Mouse (Mus musculus) left cerebral cortex, postnatal 14 days (tissue): ENCODE data around the gene Rhof. TPM values are rescaled to one million over a fixed set of nuclear protein-coding genes. Genes with fewer than 3 reads are reported as not detected.

Source experiments
- DNase-seq, 2 experiments: peaks; one replicate each; pipeline ENCODE4 v3.0.0; 2021 to 2022; ENCODE audit warnings: low spot score in 2 of 2, mixed read lengths in 1 of 2
- intact Hi-C: fragments of 180-260 bp; cut with DNase I; formaldehyde crosslinking; loops from one replicate; pipeline ENCODE4 v1.15.1; 2025
- long read RNA-seq, 2 experiments: library from polyadenylated mRNA; stranded (forward); transcript quantifications; one replicate each; pipeline ENCODE4 v2.0.0; 2021
- total RNA-seq, 2 experiments: library from RNA; stranded (reverse); gene quantifications; 2 replicates each; pipeline ENCODE4 v1.2.3; 2021

Rhof gene
- total RNA-seq = 10 to 100 TPM; 54.3 to 56.3 TPM
- long read RNA-seq, experiment 1, transcript Rhof-201 (5 exons, 2,208 nt) = major isoform, 86 of 94 reads
- long read RNA-seq, experiment 1, partial matches to known transcripts = 0 of 94 reads
- long read RNA-seq, experiment 1, other reads (novel, unspliced or antisense) = 8 of 94 reads
- long read RNA-seq, experiment 2, transcript Rhof-201 (5 exons, 2,208 nt) = major isoform, 86 of 94 reads
- long read RNA-seq, experiment 2, partial matches to known transcripts = 7 of 94 reads
- long read RNA-seq, experiment 2, other reads (novel, unspliced or antisense) = 1 of 94 reads

DNA sequence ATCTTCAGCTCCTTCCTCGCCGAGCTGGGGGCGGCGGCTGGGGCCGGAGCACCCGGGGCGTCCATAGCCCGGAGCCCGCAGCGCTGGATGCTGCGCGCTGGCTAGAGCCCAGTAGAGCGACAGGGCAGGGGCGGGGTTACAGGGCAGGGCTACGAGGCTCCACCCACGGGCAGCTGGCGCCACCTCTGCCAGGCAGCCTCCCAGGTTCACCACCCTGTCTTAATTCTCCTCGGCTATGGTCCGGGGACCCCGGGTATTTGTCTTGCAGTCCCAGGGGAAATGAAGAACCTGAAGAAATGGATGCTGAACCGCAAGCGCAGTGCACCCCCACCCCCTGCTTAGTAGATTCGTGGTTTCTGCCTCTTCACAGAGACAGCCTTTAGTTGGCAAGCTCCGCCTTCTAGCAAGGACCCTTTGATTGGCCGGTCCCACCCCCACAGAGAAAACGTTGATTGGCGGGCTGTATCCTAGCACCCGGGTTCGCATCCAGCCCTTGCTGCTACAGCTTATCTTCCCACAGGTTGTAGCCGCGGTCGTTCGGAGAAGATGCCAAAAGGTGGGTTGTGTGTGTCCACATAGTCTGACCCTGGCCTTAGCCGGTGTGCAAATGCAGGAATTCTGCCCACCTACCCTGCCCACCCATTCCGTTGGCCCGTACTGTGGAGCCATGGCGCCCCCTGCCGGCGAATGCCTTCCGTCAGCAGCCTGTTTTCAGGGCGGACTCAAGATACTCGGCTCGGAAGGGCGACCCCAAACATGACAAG, at the start of gene Rhof:
Rhof (minus strand) TSS at position 385 of the 764 bp plus-strand sequence.
- peak; percentile 86 to 94 for DNase-seq
- intact Hi-C loops = loop anchor here (1.0 kb wide), 1 partner anchor 17 kb away; no protein-coding TSS in a partner anchor

DNA sequence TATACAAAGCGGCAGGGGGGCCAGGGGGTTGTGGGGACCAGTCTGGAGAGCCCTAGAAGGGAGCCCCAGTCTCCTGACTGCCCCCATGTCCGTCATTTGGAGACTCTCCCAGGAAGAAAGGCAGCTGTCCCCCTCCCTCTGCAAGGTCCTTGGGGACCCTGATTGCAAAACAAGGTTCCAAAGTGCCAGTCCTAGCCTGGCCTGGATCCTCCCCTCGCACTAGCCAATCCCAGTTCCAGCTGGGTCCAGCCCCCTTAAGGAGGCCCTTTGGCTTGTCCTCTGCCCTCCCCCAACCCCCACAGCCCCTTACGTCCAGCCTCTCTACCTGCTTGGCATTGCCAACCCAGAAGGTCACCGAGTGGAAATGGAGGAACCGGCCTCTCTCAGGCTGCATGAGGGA, 49.0 kb upstream of the Rhof start:
- intact Hi-C loops = no loop called here
- DNase-seq = no peak

DNA sequence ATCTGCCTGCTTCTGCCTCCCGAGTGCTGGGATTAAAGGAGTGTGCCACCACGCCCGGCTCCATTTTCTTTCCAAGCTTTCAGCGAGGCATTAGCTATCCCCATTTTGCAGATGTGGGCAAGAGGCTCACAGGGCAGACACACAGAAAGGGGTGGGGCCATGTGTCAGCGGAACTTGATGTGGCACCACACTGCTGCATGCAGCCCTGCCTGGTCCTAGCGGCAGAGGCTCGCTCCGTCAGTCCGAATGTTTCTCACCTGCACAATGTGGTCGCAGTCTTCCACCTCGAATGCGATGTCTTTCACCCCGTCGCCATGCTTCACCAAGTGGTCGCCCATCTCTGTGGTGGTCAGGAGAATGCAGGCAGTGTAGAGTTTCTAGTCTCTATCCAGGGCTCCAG, 47.9 kb upstream of the Rhof start:
- no peak for DNase-seq
- intact Hi-C loops = no loop called here

DNA sequence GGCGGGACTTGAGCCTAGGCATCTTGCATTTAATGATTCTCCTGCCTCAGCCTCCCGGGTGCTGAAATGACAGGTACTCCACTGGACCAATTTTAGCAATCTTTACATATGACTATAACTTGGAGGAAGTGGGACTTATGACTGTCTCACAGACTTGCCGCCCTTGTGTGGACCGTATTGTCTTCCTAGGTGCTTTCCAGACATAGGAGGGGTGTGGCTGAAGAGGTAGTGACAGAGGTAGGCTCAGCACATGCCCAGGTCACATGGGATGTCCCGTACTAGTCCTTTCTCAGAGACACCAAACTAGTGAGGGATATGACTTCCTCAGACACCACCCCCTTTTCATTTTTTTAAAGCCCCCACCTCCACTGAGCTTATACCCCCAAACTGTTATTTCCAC, 46.3 kb upstream of the Rhof start:
- no peak for DNase-seq
- intact Hi-C loops = no loop called here

DNA sequence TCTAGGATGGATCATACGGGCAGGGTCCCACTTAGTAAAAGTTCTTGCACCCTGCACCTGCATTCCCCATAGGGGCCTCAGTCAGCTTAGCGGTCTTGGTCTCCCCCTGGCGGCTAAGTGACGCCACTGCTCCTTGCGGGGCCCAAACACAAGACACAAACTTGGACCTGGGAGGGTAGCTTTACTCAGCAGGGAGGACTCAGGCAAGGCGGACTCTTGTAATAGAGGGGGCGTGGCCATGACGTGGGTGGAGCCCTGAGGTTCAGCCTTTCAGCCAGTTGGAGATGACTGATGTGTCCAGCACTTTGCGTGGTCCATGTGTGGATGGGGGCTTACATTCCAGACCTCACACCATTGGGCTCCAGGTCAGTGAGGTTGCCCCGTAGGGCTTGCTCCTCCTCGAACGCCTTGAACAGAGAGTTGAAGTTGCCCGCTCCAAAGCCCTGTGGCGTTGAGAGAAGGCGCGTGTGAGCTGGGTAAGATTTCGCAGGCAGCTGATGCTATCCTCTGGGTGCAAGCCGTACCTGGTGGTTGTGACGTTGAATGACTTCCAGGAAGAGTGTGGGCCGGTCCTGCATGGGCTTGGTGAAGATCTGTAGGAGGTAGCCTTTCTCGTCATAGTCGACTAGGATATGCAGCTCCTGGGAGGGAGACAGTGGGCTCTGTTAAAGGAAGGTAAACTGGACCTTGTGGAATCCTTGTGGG, 39.3 kb upstream of the Rhof start:
- intact Hi-C loops = loop anchor here (2.0 to 5.0 kb wide), 2 partner anchors 54 to 107 kb away; no protein-coding TSS in a partner anchor
- DNase-seq = peak; percentile 80

DNA sequence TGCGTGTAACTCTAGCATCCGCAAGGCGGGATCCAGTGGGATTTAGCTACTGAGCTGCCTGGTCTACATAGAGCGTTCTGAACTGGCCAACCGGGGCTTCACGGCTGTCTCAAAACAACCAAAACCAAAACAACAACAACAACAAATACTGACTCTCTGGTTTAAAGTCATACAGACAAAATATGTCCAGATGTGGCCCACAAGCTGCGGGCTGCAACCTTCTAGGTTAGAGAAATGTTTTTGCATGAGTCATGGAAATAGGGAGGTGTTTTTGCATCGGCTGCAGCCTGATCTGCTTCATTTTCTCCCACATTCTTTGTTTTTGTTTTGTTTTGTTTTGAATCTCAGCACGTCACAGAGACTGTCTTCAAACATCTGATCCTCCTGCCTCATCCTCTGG, 37.9 kb upstream of the Rhof start:
- DNase-seq = no peak
- intact Hi-C loops = loop anchor here (2.0 to 5.0 kb wide), 2 partner anchors 53 to 106 kb away; no protein-coding TSS in a partner anchor

DNA sequence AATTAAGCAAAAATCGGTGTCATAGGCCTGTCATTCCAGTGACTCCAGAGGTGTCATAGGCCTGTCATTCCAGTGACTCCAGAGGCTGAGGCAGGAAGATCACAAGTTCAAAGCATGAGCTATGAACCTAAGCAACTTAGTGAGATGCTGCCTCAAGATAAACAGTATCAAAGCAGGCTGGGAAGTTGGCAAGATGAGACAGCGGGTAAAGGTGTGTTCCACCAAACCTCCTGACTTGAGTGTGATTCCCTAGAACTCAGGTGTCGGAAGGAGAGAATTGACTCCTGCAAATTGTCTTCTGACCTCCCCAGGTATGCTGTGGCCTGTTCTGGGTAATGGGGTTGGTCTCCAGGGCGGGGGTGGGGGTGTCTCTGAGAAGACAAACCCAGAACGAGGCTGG, 36.8 kb upstream of the Rhof start, which contains the start of gene Psmd9:
Psmd9 (plus strand) TSS at position 130 of the 400 bp plus-strand sequence.
- intact Hi-C loops = no loop called here
- no peak for DNase-seq

DNA sequence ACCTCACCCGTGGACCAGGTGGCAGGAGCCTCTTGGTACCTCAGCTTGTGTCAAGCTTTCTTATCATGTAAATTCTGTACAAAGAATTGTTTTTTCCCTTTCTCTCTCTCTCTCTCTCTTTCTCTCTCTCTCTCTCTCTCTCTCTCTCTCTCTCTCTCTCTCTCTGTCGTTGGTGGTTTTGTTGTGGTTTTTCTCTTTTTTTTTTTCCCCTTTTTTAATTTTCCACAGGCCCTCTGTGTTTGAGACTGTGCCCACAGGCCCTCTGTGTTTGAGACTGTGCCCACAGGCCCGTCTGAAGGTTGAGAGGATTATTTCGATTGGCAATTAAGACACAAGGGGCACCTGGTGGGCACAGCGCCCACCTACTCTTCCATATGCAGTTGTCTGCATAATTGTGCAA, 35.1 kb upstream of the Rhof start:
- intact Hi-C loops = no loop called here
- no peak for DNase-seq

DNA sequence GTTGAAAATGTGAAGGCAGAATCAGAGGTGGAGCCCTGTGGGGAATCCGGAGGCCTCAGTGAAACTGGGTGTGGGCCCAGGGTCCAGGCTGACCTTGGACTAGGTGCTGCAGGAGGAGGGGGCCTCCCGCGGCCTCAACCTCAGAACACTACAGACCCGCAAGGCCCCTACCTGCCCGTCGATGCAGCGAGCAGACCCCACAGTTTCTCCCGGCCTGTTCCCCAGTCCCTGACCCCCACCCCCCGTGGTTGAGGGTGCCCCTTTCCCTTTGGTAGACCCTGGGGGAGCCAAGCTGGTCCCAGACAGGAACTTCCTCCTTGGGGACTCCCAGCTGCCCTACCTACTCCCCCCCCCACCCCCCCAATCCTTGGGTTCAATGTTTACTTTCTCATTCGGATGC, 33.9 kb upstream of the Rhof start:
- no peak for DNase-seq
- intact Hi-C loops = no loop called here

DNA sequence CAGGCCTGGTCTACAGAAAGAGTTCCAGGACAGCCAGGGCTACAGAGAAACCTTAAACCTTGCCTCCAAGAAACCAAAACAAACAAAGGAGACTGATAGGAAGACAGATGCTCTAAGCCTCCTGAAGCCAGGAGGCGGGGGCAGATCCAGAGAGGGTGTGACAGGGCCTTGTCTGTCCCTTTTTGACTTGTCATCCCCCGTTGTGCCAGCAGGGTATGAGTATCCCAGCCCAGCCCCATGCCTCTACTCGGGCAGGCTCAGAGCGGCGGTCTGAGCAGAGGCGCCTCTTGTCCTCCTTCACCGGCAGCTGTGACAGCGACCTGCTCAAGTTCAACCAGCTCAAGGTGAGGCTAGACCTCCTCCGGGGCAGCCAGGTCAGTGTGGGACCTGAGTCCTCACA, 30.4 kb upstream of the Rhof start:
- intact Hi-C loops = no loop called here
- DNase-seq = no peak

DNA sequence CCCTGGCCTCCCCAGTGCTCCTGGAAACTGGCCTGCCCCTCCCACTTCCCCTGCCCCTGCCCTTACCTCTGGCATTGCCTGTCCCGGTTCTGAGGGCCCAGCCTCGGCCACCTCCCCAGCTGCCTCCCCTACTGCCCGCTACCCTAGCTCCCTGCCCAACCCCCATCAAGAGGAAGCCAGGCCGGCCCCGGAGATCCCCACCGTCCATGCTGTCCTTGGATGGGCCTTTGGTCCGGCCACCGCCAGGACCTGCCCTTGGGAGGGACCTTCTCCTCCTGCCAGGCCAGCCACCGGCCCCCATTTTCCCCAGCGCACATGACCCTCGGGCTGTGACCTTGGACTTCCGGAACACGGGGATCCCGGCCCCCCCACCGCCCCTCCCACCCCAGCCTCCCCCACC, 27.8 kb upstream of the Rhof start:
- DNase-seq = no peak
- intact Hi-C loops = no loop called here

DNA sequence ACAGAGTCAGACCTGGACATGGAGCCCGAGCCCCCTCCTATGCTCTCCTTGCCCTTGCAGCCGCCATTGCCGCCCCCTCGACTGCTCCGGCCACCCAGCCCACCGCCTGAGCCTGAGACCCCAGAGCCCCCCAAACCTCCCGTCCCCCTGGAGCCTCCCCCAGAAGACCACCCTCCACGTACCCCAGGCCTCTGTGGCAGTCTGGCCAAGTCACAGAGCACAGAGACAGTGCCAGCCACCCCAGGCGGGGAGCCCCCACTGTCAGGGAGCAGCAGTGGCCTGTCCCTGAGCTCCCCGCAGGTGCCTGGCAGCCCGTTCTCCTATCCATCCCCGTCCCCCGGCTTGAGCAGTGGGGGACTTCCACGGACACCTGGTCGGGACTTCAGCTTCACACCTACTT, 27.4 kb upstream of the Rhof start:
- intact Hi-C loops = loop anchor here (5.0 kb wide), 1 partner anchor 43 kb away; no protein-coding TSS in a partner anchor

DNA sequence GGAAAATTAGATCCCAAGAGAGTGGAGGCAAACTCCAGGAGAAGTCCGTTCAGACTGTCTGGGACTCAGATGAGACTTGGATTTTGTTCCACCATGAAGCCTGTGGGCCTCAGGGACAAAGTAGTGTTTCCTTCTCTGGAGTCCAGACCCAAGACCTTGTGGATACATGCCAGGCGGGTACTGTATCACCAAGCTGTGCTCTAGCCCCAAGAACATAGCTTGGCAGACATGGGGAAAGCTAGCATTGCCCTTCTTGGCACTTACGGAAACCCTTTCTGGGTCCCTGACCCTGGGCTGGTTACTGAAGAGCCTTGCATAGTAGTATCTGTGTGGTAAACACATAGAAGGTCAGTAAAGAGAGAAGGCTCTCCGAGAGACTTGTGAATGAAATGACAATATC, 27.0 kb upstream of the Rhof start:
- no peak for DNase-seq
- intact Hi-C loops = loop anchor here (5.0 kb wide), 1 partner anchor 42 kb away; no protein-coding TSS in a partner anchor

More for the DNA sequence above, 27.4 kb upstream of the Rhof start:
- DNase-seq = no peak

DNA sequence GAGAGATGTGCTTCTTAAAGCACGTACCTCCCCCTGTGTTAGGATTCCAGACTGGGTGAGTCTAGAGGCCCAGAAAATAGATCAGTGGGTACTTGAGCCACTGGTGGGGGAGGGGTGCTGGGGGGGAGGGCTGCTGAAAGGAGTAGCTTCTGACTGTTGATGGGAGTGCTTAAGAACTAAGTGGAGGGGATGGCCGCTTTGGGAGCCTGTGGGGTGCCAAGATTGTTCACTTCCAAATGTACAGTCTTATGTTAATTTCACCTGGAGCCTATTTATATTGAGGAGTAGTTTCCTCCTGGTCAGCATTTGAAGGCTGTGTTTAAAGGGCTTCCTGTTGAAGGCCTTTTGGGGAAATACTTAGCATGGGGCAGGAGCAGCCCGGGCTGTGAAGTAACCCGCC, 25.5 kb upstream of the Rhof start:
- intact Hi-C loops = loop anchor here (5.0 kb wide), 1 partner anchor 41 kb away; no protein-coding TSS in a partner anchor
- DNase-seq = no peak

DNA sequence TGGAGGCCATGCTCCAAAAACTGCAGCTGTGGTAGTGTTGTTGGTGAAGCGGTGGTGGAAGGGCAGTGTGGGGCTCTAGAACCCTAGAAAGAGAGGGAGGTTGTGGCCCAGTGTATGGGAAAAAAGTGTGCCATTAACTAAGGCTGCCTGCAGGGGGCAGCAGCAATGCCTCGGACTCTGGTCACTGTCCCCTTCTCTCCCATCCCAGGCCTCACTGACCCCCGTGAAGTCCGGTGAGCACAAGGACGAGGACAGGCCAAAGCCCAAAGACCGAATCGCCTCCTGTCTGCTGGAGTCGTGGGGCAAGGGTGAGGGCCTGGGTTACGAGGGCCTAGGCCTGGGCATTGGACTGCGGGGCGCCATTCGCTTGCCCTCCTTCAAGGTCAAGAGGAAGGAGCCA, 24.3 kb upstream of the Rhof start:
- no peak for DNase-seq
- intact Hi-C loops = loop anchor here (5.0 kb wide), 1 partner anchor 39 kb away; no protein-coding TSS in a partner anchor

DNA sequence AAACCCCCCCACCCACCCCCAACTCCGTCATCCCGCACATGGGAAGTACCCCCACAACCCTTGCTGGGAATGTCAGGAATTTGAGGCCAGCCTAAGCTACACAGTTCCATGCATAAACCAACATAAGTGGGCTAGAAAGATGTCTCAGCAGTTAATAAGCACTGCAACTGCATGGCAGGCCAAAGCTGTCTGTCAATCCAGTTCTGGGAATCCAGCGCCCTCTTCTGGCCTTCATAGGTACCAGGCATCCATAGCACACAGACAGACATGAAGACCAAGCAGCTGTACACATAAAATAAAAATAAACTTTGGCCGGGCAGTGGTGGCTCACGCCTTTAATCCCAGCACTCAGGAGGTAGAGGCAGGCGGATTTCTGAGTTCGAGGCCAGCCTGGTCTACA, 22.9 kb upstream of the Rhof start:
- peak; percentile 78 to 83 for DNase-seq
- intact Hi-C loops = loop anchor here (5.0 kb wide), 1 partner anchor 38 kb away; no protein-coding TSS in a partner anchor

DNA sequence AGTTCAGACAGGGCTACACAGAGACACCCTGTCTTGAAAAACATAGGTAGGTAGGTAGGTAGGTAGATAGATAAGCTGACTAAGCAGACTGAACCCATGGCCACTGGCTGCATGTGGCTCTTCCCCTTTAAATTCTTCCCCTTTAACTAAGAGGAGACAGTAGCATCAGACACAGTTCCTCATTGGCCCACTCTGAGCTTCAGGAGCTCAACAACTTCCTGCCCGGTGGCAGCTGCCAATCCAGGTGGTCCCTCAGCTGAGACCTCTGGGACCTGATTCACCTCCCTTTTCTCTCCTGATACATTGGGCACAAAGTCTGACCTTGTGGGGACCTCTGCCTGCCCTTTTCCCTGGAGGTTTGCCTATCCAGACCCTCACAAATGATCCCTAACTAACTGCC, 20.4 kb upstream of the Rhof start:
- intact Hi-C loops = no loop called here

DNA sequence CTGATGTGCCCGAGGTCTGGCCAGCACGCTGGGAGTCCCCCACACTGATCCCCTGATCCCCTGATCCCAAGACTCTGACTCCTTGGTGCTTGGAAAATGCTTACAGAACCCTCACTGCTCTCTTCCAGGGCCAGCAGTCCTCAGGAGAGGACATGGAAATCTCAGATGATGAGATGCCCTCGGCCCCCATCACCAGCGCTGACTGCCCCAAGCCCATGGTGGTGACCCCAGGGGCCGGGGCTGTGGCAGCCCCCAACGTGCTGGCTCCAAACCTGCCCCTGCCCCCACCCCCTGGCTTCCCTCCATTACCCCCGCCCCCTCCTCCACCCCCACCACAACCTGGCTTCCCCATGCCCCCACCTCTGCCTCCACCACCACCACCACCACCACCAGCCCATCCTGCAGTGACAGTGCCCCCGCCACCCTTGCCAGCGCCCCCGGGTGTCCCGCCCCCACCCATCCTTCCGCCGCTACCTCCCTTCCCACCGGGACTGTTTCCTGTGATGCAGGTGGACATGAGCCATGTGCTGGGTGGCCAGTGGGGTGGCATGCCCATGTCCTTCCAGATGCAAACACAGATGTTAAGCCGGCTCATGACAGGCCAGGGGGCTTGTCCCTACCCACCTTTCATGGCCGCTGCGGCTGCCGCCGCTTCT, 19.3 kb upstream of the Rhof start:
- no peak for DNase-seq
- intact Hi-C loops = no loop called here

More for the DNA sequence above, 20.4 kb upstream of the Rhof start:
- DNase-seq = no peak

DNA sequence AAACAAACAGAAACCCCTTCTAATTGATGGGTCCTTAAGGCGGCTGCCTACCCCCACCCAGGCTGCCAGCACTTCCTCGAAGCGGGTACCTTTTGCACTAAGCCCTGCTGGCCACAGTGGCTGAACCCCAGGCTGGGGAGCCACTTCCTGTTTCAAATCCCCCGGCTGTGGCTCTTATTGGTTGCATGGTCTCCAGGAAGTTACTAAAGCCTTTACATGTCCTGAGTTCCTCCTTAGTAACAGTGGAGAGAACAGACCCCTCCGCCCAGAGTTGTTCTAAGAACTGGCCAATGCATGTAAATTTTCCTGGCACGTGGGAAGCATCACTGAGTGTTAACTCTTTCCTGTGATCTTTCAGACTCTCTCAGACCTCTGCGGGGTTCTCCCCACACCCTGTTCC, 18.6 kb upstream of the Rhof start:
- peak in 1 of 2 experiments; percentile 58 for DNase-seq
- intact Hi-C loops = no loop called here
